Mouse (Mus musculus): ENCODE measurements around the gene A630023A22Rik. TPM values are rescaled to one million over a fixed set of nuclear protein-coding genes. Genes with fewer than 3 reads are reported as not detected.
A peak's percentile ranks its signal among the peaks of the same experiment; 100 is the strongest.

Gene A630023A22Rik
- total RNA-seq, 1 experiment, result not detected

DNA sequence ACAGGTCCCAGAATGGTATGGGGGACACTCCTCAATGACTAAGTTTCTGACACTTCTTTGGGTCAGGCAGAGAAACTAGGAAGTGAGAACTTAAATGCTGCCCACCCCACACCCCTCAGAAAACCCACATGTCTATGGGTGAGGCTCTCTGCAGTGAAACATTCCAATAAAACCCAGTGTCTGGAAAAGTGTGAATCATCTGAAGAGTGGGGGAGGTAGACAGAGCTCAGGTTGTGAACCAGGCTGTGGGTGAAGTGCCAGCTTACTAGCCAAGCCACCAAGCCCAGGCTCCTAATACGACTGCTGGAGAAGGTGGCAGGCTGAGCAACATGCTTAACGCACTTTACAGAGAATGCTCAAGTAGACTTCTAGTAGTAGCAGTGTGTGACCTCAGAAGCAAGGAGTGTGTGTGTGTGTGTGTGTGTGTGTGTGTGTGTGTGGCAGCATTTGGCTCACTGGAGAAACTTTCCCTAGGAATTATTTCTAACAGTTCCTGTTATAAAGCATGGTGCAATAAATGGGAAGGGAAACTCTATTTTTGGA lies 14.6 kb downstream of the A630023A22Rik start:
- Histone ChIP-seq H3K36me3 (ENCODE audit: control insufficient read depth, insufficient read depth, low read length, poor library complexity, severe bottlenecking) (no peaks in the 10 kb centered on the region), H3K4me3 (ENCODE audit: insufficient read depth in 1 of 2, low read depth in 1 of 2, low read length in 2 of 2, poor library complexity in 1 of 2, severe bottlenecking in 1 of 2) (no peak overlapping the region), H3K9me3 (ENCODE audit: control insufficient read depth, insufficient read depth, low read depth, low read length) (no peaks in the 10 kb centered on the region), H3K4me1 (ENCODE audit: control insufficient read depth in 2 of 2, insufficient read depth in 2 of 2, low read length in 2 of 2, poor library complexity in 1 of 2) (peaks cover 0 to 2% of the 10 kb centered on the region in 2 experiments; a peak in 1 of 4 replicates), H3K9ac (ENCODE audit: insufficient read depth, low read depth, low read length, poor library complexity, severe bottlenecking) (no peak overlapping the region), H3K27ac (ENCODE audit: insufficient read depth, low read depth, low read length, poor library complexity, severe bottlenecking) (no peak overlapping the region)
- no peak for DNase-seq (ENCODE audit: low read depth, low spot score)
- TF ChIP-seq ZNF384 (IDR thresholded peaks at IDR 0.05; ENCODE audit: low read depth, low read length), result no peak
- no peak for TF ChIP-seq HCFC1 (IDR thresholded peaks at IDR 0.05; ENCODE audit: borderline replicate concordance, insufficient read depth, low read length)
- TF ChIP-seq CHD2 (IDR thresholded peaks at IDR 0.05; ENCODE audit: low read depth, low read length), result no peak
- no peak for TF ChIP-seq ZC3H11A (IDR thresholded peaks at IDR 0.05; ENCODE audit: borderline replicate concordance, low read depth, low read length)
- no peak for TF ChIP-seq MAFK (IDR thresholded peaks at IDR 0.05; ENCODE audit: insufficient read depth, low read depth, low read length)
- in situ Hi-C loops (cut with MboI; ENCODE audit: low sequenced_read_pairs in 2 of 2, unreplicated experiment in 2 of 2), result loop anchor here (10.0 to 25.0 kb wide), 4 partner anchors 307 to 699 kb away; partner anchors contain the start of gene Ldb3 (in 2 of the 2)

DNA sequence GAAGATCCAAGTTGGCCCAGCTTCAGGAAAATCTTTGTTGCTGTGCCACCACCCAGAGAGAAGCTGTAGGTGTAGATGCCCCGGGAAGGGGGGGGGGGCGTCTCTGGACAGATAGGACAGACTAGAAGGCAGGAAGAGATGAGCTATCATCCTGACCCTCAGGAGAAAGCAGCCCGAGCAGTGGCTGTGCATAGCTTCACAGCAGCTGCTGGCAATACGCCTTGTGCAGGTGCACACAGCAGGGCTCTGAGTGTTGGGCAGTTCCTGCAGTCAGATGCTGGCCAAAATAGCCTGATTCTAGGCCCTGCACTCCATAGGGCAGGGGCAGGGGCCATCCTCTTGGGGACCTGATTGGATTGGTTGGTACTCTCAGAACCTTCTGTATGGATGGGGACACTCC lies 15.7 kb downstream of the A630023A22Rik start:
- H3K9ac ChIP-seq (ENCODE audit: insufficient read depth, low read depth, low read length, poor library complexity, severe bottlenecking), result no peak overlapping the region
- no peaks in the 10 kb centered on the region for H3K9me3 ChIP-seq (ENCODE audit: control insufficient read depth, insufficient read depth, low read depth, low read length)
- no peak for DNase-seq (ENCODE audit: low read depth, low spot score)
- no peaks in the 10 kb centered on the region for H3K36me3 ChIP-seq (ENCODE audit: control insufficient read depth, insufficient read depth, low read length, poor library complexity, severe bottlenecking)
- in situ Hi-C loops (cut with MboI; ENCODE audit: low sequenced_read_pairs in 2 of 2, unreplicated experiment in 2 of 2), result loop anchor here (10.0 to 25.0 kb wide), 4 partner anchors 308 to 700 kb away; partner anchors contain the start of gene Ldb3 (in 2 of the 2)
- H3K4me3 ChIP-seq (ENCODE audit: insufficient read depth in 1 of 2, low read depth in 1 of 2, low read length in 2 of 2, poor library complexity in 1 of 2, severe bottlenecking in 1 of 2), result no peak overlapping the region
- no peak for TF ChIP-seq HCFC1 (IDR thresholded peaks at IDR 0.05; ENCODE audit: borderline replicate concordance, insufficient read depth, low read length)
- TF ChIP-seq MAFK (IDR thresholded peaks at IDR 0.05; ENCODE audit: insufficient read depth, low read depth, low read length), result no peak
- no peak for TF ChIP-seq CHD2 (IDR thresholded peaks at IDR 0.05; ENCODE audit: low read depth, low read length)
- TF ChIP-seq ZNF384 (IDR thresholded peaks at IDR 0.05; ENCODE audit: low read depth, low read length), result no peak
- no peak for TF ChIP-seq ZC3H11A (IDR thresholded peaks at IDR 0.05; ENCODE audit: borderline replicate concordance, low read depth, low read length)
- H3K4me1 ChIP-seq (ENCODE audit: control insufficient read depth in 2 of 2, insufficient read depth in 2 of 2, low read length in 2 of 2, poor library complexity in 1 of 2), result peaks cover 0 to 2% of the 10 kb centered on the region in 2 experiments; a peak in 1 of 4 replicates
- H3K27ac ChIP-seq (ENCODE audit: insufficient read depth, low read depth, low read length, poor library complexity, severe bottlenecking), result no peak overlapping the region

DNA sequence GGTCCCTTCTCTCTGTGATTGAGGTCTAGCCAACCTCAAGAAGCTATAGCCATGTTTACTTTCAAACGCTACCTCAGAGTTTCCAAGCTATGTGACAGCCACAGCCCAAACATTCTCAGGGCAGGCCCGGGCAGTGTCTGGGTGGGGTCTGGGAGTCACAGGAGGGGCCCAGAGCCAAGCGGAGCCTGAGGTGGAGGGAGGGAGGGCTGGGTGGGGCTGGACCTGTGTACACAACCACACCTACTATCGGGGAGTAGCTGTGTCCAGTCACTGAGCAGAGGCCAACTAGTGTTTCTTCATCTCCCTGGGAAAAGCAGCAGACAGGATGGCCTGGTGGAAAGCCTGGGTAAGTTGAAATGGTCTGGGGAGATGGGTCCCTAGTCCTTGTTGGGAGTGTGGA lies 16.8 kb downstream of the A630023A22Rik start, which contains the start of gene Anxa8:
TSS of gene Anxa8 (plus strand) at position 251 of the 400 bp plus-strand sequence.
- Histone ChIP-seq H3K27ac (ENCODE audit: insufficient read depth, low read depth, low read length, poor library complexity, severe bottlenecking) (no peak within 1 kb of the TSS), H3K9me3 (ENCODE audit: control insufficient read depth, insufficient read depth, low read depth, low read length) (no peaks in the 10 kb centered on the region), H3K9ac (ENCODE audit: insufficient read depth, low read depth, low read length, poor library complexity, severe bottlenecking) (no peak within 1 kb of the TSS), H3K36me3 (ENCODE audit: control insufficient read depth, insufficient read depth, low read length, poor library complexity, severe bottlenecking) (no peaks in the 10 kb centered on the region), H3K4me1 (ENCODE audit: control insufficient read depth in 2 of 2, insufficient read depth in 2 of 2, low read length in 2 of 2, poor library complexity in 1 of 2) (peaks cover 0 to 2% of the 10 kb centered on the region in 2 experiments; a peak in 1 of 4 replicates), H3K4me3 (ENCODE audit: insufficient read depth in 1 of 2, low read depth in 1 of 2, low read length in 2 of 2, poor library complexity in 1 of 2, severe bottlenecking in 1 of 2) (no peak within 1 kb of the TSS)
- no peak for TF ChIP-seq ZNF384 (IDR thresholded peaks at IDR 0.05; ENCODE audit: low read depth, low read length)
- no peak for TF ChIP-seq CHD2 (IDR thresholded peaks at IDR 0.05; ENCODE audit: low read depth, low read length)
- in situ Hi-C loops (cut with MboI; ENCODE audit: low sequenced_read_pairs in 2 of 2, unreplicated experiment in 2 of 2), result loop anchor here (10.0 to 25.0 kb wide), 4 partner anchors 309 to 702 kb away; partner anchors contain the start of gene Ldb3 (in 2 of the 2)
- no peak for DNase-seq (ENCODE audit: low read depth, low spot score)

DNA sequence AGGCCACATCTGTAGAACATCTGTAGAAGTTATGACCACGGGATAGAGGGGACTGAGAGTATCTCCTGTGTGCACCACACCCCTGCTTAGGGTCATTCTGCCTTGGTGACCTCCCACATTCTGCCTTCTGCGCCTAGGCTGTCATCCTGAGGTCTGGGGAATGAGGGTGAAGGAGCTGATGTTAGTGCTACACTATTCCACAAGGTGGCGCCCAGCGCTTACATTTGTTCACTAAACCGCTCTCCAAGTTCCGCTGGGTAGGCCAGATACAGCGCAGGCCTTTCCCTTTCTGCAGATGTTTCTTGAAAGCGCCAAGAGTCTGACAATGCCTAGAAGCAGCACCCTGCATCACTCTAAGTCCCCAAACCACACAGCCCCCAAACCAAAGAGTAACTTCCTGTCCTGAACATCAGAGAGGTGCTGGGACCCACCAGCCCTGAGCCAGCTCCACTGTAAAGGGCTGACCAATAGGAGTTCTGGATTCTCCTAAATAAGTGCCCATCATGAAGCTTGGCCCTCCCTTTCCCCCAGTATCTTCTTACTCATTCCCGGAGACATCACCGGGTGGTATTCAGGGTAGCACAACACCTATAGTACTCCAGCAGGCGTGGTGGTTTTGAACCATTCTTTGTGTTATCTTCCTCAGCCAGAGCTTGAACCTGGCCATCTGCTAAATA lies 22.1 kb downstream of the A630023A22Rik start:
- no peaks in the 10 kb centered on the region for H3K36me3 ChIP-seq (ENCODE audit: control insufficient read depth, insufficient read depth, low read length, poor library complexity, severe bottlenecking)
- no peak overlapping the region for H3K4me3 ChIP-seq (ENCODE audit: insufficient read depth in 1 of 2, low read depth in 1 of 2, low read length in 2 of 2, poor library complexity in 1 of 2, severe bottlenecking in 1 of 2)
- in situ Hi-C loops (cut with MboI; ENCODE audit: low sequenced_read_pairs in 2 of 2, unreplicated experiment in 2 of 2), result loop anchor here (10.0 to 25.0 kb wide), 4 partner anchors 314 to 707 kb away; partner anchors contain the start of gene Ldb3 (in 2 of the 2)
- TF ChIP-seq MAFK (IDR thresholded peaks at IDR 0.05; ENCODE audit: insufficient read depth, low read depth, low read length), result no peak
- peak; percentile 91 for TF ChIP-seq ZC3H11A (IDR thresholded peaks at IDR 0.05; ENCODE audit: borderline replicate concordance, low read depth, low read length)
- no peak for TF ChIP-seq HCFC1 (IDR thresholded peaks at IDR 0.05; ENCODE audit: borderline replicate concordance, insufficient read depth, low read length)
- H3K4me1 ChIP-seq (ENCODE audit: control insufficient read depth in 2 of 2, insufficient read depth in 2 of 2, low read length in 2 of 2, poor library complexity in 1 of 2), result no peaks in the 10 kb centered on the region; a peak in 1 of 4 replicates
- no peak overlapping the region for H3K27ac ChIP-seq (ENCODE audit: insufficient read depth, low read depth, low read length, poor library complexity, severe bottlenecking)
- DNase-seq (ENCODE audit: low read depth, low spot score), result peak; percentile 78
- H3K9me3 ChIP-seq (ENCODE audit: control insufficient read depth, insufficient read depth, low read depth, low read length), result no peaks in the 10 kb centered on the region
- H3K9ac ChIP-seq (ENCODE audit: insufficient read depth, low read depth, low read length, poor library complexity, severe bottlenecking), result no peak overlapping the region

Measured in ES-E14 (cell line).